Mouse (Mus musculus) CH12.LX (cell line): ENCODE measurements around the gene Ube2t.
A peak's percentile ranks its signal among the peaks of the same experiment; 100 is the strongest.

Experiments
- CTCF ChIP-seq, 2 experiments: IDR thresholded peaks in 1 of 2; conservative IDR thresholded peaks in 1 of 2; 2 replicates each; pipeline ENCODE4 v1.5.1; 2011 to 2012; ENCODE audit warnings: low read depth in 2 of 2, low read length in 2 of 2, improper control_type of control experiment in 1 of 2, inconsistent platforms in 1 of 2, mild to moderate bottlenecking in 1 of 2, moderate library complexity in 1 of 2
- MXI1 ChIP-seq: IDR thresholded peaks from 2 replicates; pipeline ENCODE4 v1.6.1; 2011; ENCODE audit warnings: mild to moderate bottlenecking, low read depth, low read length, improper control_type of control experiment
- POLR2A ChIP-seq: IDR thresholded peaks from 2 replicates; pipeline ENCODE4 v1.6.1; 2011; ENCODE audit warnings: low read depth, mild to moderate bottlenecking, improper control_type of control experiment, low read length
- ZKSCAN1 ChIP-seq: IDR thresholded peaks from 2 replicates; pipeline ENCODE4 v1.6.1; 2012; ENCODE audit warnings: low read depth, inconsistent platforms, low read length, improper control_type of control experiment, borderline replicate concordance

- TF ChIP-seq CTCF (conservative IDR thresholded peaks at IDR 0.05 in 1 of 2, IDR thresholded peaks at IDR 0.05 in 1 of 2; ENCODE audit: low read depth in 2 of 2, low read length in 2 of 2) (peak in 1 of 2 experiments; percentile 25; a peak in 3 of 4 replicates), ZKSCAN1 (no peak), MXI1 (no peak), POLR2A (no peak)
Measured at GRCm38 (mm10) chr1:135023583-135023982, 61.2 kb downstream of the Ube2t start.
